In genomic region chr8:83874881-83875655, GRCm38 (mm10) we compare ENCODE assay signal across 8 mouse cellular contexts. TPM values are rescaled to one million over a fixed set of nuclear protein-coding genes. Genes with fewer than 3 reads are reported as not detected.
DNase-seq lines count a peak whose midpoint lies in the region; ATAC-seq and TF ChIP-seq lines count a peak whose summit lies in the region.

No protein-coding gene starts in this region.

- peak overlapping the region; percentile 81 for H3K27ac ChIP-seq in embryonic facial prominence, embryonic 14.5 days (replicated peaks; ENCODE audit: low read depth, low read length)
- H3K27ac ChIP-seq in heart, embryonic 16.5 days (ENCODE audit: low read length): peak overlapping the region; percentile 43; the same call in 1 of the 2 replicates

- peak; percentile 68 for DNase-seq in adrenal gland, postnatal 14 days
- DNase-seq in embryonic facial prominence, embryonic 14.5 days (ENCODE audit: low spot score): peak; percentile 90
- DNase-seq in layer of hippocampus, postnatal 10 days (ENCODE audit: low spot score in 2 of 2): peak; percentile 58 to 76
- peak; percentile 90 for DNase-seq in lung, postnatal 10 days
- DNase-seq in right cerebral cortex, adult 18-20 months: peak; percentile 73
- DNase-seq in spleen, adult 12 weeks (ENCODE audit: low spot score): no peak

- ATAC-seq in embryonic facial prominence, embryonic 14.5 days (ENCODE audit: low read depth): peak; percentile 92
- peak; percentile 81 for ATAC-seq in heart, embryonic 16.5 days (replicated peaks; ENCODE audit: extremely low read depth, insufficient read depth, low FRiP score)

- H3K4me1 ChIP-seq in embryonic facial prominence, embryonic 14.5 days (ENCODE audit: control insufficient read depth, insufficient read depth, low read length): peaks cover 10% of the 10 kb centered on the region
- peaks cover 7% of the 10 kb centered on the region; the same call in 1 of the 2 replicates for H3K4me1 ChIP-seq in heart, embryonic 16.5 days (ENCODE audit: control insufficient read depth, insufficient read depth, low read length)

- H3K9ac ChIP-seq in embryonic facial prominence, embryonic 14.5 days (ENCODE audit: low read depth, low read length): peak overlapping the region; percentile 84
- H3K9ac ChIP-seq in heart, embryonic 16.5 days (ENCODE audit: low read length): peak overlapping the region; percentile 84

- no peak overlapping the region for H3K4me3 ChIP-seq in C2C12 (ENCODE audit: insufficient read depth, poor library complexity, severe bottlenecking)
- H3K4me3 ChIP-seq in embryonic facial prominence, embryonic 14.5 days (ENCODE audit: low read depth, low read length): peak overlapping the region; percentile 72
- H3K4me3 ChIP-seq in heart, embryonic 16.5 days (ENCODE audit: low read length): peak overlapping the region; percentile 79

- H3K36me3 ChIP-seq in C2C12 (ENCODE audit: control insufficient read depth, insufficient read depth): no peaks in the 10 kb centered on the region
- no peaks in the 10 kb centered on the region for H3K36me3 ChIP-seq in embryonic facial prominence, embryonic 14.5 days (ENCODE audit: control insufficient read depth, insufficient read depth, low read length)
- no peaks in the 10 kb centered on the region for H3K36me3 ChIP-seq in heart, embryonic 16.5 days (ENCODE audit: control insufficient read depth, insufficient read depth)

- no peaks in the 10 kb centered on the region for H3K27me3 ChIP-seq in C2C12 (ENCODE audit: control insufficient read depth, insufficient read depth, insufficient read length)
- peaks cover 9% of the 10 kb centered on the region; the same call in 1 of the 2 replicates for H3K27me3 ChIP-seq in embryonic facial prominence, embryonic 14.5 days (replicated peaks; ENCODE audit: control insufficient read depth, insufficient read depth, low read length)
- peaks cover 12% of the 10 kb centered on the region for H3K27me3 ChIP-seq in heart, embryonic 16.5 days (ENCODE audit: control insufficient read depth, insufficient read depth, low read length)

- no peaks in the 10 kb centered on the region for H3K79me3 ChIP-seq in C2C12 (ENCODE audit: low read depth)

- H3K9me3 ChIP-seq in embryonic facial prominence, embryonic 14.5 days (ENCODE audit: control insufficient read depth, low read length): no peaks in the 10 kb centered on the region
- H3K9me3 ChIP-seq in heart, embryonic 16.5 days (replicated peaks; ENCODE audit: control insufficient read depth, low read length): 0 out of 2 replicates have a peak, but pooled peaks cover 4% of the 10 kb centered on the region

- H3ac ChIP-seq in C2C12 (ENCODE audit: control insufficient read depth, insufficient read length, low read depth): peak overlapping the region; percentile 66

- H3K4me2 ChIP-seq in embryonic facial prominence, embryonic 14.5 days (ENCODE audit: low read depth, low read length): peak overlapping the region; percentile 96
- peak overlapping the region; percentile 95 for H3K4me2 ChIP-seq in heart, embryonic 16.5 days (ENCODE audit: low read depth, low read length)

- no peaks in the 10 kb centered on the region for H3K79me2 ChIP-seq in C2C12 (ENCODE audit: control insufficient read depth, insufficient read depth)

- under 1% methylated on average over 29 of the region's 66 CpGs for WGBS in embryonic facial prominence, embryonic 14.5 days
- 0% methylated on average over 59 of the region's 66 CpGs for WGBS in heart, embryonic 16.5 days

- no peak for TF ChIP-seq CTCF in C2C12 (IDR thresholded peaks at IDR 0.05; ENCODE audit: control insufficient read depth, insufficient read depth, insufficient read length)

TF ChIP-seq in C2C12, 6 proteins besides CTCF, POLR2A, EP300 and RAD21:
- TF ChIP-seq USF1 (IDR thresholded peaks at IDR 0.05; ENCODE audit: low read depth) (no peak), CEBPB (IDR thresholded peaks at IDR 0.05; ENCODE audit: low read depth) (no peak)

RNA-seq across cellular contexts. Expression of gene Adgrl1, which starts 24.8 kb away (rescaled TPM):
- 16.6 TPM for polyA plus RNA-seq in C2C12 (2012; fragmentation: generic; extraction: Trizol)
- 63.1 and 64.1 TPM in 2 replicates for total RNA-seq in adrenal gland, postnatal 14 days (2021)
- 25.1 and 31.7 TPM in 2 replicates for polyA plus RNA-seq in embryonic facial prominence, embryonic 14.5 days (2014; fragmentation: Nextera tagmentation; extraction: Ambion mirVana)
- polyA plus RNA-seq in heart, embryonic 16.5 days (2015; fragmentation: Nextera tagmentation; extraction: Ambion mirVana): 8.3 and 8.7 TPM in 2 replicates
- 100 to 1,000 TPM; 360 to 379 TPM for total RNA-seq in layer of hippocampus, postnatal 10 days (2021)
